Mouse (Mus musculus): Measurements from ENCODE around the gene Gm42906.

Gm42906 gene

GRCm38 (mm10) chr5:151393821-151394662 lies 33.9 kb downstream of the Gm42906 start:
- peak; percentile 73 for DNase-seq (ENCODE audit: low spot score)

- DNase-seq (ENCODE audit: low spot score) = no peak
These were observed 38.1 kb downstream of the Gm42906 start for GRCm38 (mm10) chr5:151389827-151390226.

- DNase-seq (ENCODE audit: low spot score) = no peak
These were observed 48.1 kb downstream of the Gm42906 start for GRCm38 (mm10) chr5:151379896-151380295.

GRCm38 (mm10) chr5:151379210-151379609 lies 48.8 kb downstream of the Gm42906 start:
- DNase-seq (ENCODE audit: low spot score) = no peak

GRCm38 (mm10) chr5:151376931-151377330 lies 51.0 kb downstream of the Gm42906 start:
- no peak for DNase-seq (ENCODE audit: low spot score)

GRCm38 (mm10) chr5:151374825-151375224 lies 53.1 kb downstream of the Gm42906 start:
- no peak for DNase-seq (ENCODE audit: low spot score)

GRCm38 (mm10) chr5:151371130-151371529 lies 56.8 kb downstream of the Gm42906 start:
- DNase-seq (ENCODE audit: low spot score) = no peak

- peak; percentile 65 for DNase-seq (ENCODE audit: low spot score)
These were observed 58.6 kb downstream of the Gm42906 start for GRCm38 (mm10) chr5:151369306-151369721.

GRCm38 (mm10) chr5:151368395-151369190 lies 59.4 kb downstream of the Gm42906 start:
- DNase-seq (ENCODE audit: low spot score) = peak; percentile 100

- DNase-seq (ENCODE audit: low spot score) = peak; percentile 90
These were observed 60.0 kb downstream of the Gm42906 start for GRCm38 (mm10) chr5:151367881-151368394.

GRCm38 (mm10) chr5:151367317-151367716 lies 60.6 kb downstream of the Gm42906 start:
- no peak for DNase-seq (ENCODE audit: low spot score)

- DNase-seq (ENCODE audit: low spot score) = no peak
These were observed 64.5 kb downstream of the Gm42906 start for GRCm38 (mm10) chr5:151363343-151364000.

GRCm38 (mm10) chr5:151349616-151350015 lies 78.3 kb downstream of the Gm42906 start:
- DNase-seq (ENCODE audit: low spot score) = no peak

- no peak for DNase-seq (ENCODE audit: low spot score)
These were observed 79.5 kb downstream of the Gm42906 start for GRCm38 (mm10) chr5:151348418-151348817.

- DNase-seq (ENCODE audit: low spot score) = peak; percentile 78
These were observed 81.3 kb downstream of the Gm42906 start for GRCm38 (mm10) chr5:151346626-151347025.

- no peak for DNase-seq (ENCODE audit: low spot score)
These were observed 83.2 kb downstream of the Gm42906 start for GRCm38 (mm10) chr5:151344737-151345136.

- no peak for DNase-seq (ENCODE audit: low spot score)
These were observed 94.3 kb downstream of the Gm42906 start for GRCm38 (mm10) chr5:151333686-151334085.

- no peak for DNase-seq (ENCODE audit: low spot score)
These were observed 94.8 kb downstream of the Gm42906 start for GRCm38 (mm10) chr5:151333191-151333594.

GRCm38 (mm10) chr5:151315804-151316597 lies 112.0 kb downstream of the Gm42906 start:
- DNase-seq (ENCODE audit: low spot score) = peak; percentile 33

GRCm38 (mm10) chr5:151300286-151300685 lies 127.7 kb downstream of the Gm42906 start:
- DNase-seq (ENCODE audit: low spot score) = peak; percentile 54

GRCm38 (mm10) chr5:151299576-151299975 lies 128.4 kb downstream of the Gm42906 start:
- peak; percentile 83 for DNase-seq (ENCODE audit: low spot score)
